Mouse (Mus musculus) frontal cortex, postnatal 36 days (tissue): ENCODE data around the gene Ifnar1.
A peak's percentile ranks its signal among the peaks of the same experiment; 100 is the strongest.

ENCODE experiments used
- DNase-seq, 2 experiments: peaks; one replicate each; pipeline ENCODE4 v3.0.0; 2022; ENCODE audit warnings: low spot score in 2 of 2

The Ifnar1 gene

DNA sequence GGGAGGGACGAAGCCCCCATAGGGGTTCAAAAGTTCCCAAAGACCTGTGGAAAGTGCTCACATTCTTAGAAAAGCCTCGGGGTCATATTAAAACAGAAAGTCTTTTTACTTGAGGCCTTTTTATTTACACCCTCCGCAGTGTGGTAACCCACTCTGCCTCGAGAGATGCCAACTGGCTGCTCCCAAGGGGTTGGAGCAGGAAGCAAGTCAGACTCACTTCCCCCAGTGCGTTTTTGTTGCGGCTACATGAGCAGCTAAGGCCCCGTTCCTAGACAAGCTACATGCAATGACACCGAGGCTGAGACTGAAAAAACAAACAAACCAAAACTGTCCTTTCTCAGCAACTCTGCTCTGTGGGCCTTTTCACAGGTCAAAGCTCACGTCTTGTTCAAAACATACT is 53.5 kb downstream of the Ifnar1 start:
- DNase-seq, result no peak

DNA sequence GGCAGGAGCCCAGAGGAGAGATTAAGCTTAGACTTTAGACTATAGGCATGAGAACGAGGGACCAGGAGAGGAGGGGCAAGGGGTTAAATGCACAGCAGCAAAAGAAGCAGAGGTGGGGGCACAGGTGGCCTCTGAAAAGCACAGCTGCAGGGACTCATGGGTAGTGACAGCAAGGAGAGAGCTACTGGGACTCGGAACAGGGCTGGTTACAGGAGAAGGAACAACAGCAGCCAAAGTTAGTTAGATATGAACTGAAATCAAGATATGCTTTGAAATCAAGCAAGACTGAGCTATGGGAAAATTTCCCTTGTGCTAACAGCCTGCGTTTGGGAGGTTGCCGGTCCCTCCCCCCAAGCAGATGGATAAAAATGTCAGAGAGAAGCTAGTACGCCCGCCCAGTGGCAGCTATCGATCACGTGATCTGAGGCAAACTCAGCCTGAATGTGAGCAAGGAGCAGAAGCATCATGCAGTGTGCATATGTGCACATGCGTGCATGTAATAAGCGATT is 56.6 kb downstream of the Ifnar1 start:
- peak in 1 of 2 experiments; percentile 44 for DNase-seq

DNA sequence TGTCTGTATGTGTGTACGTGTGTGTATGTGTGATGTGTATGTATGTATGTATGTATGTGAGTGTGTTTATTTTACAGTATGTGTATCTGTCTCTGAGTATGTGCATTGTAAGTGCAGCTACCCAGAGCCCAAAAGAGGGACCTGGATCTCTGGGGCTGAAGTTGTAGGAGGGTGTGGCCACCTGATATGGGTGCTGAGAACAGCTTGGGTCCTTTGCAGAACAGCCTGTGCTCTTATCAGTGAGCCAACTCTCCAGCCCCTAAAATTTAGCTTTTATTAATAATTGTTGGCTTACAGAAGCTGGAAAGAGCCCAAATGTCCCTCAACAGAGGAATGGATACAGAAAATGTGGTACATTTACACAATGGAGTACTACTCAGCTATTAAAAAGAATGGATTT is 58.6 kb downstream of the Ifnar1 start:
- DNase-seq, result no peak

DNA sequence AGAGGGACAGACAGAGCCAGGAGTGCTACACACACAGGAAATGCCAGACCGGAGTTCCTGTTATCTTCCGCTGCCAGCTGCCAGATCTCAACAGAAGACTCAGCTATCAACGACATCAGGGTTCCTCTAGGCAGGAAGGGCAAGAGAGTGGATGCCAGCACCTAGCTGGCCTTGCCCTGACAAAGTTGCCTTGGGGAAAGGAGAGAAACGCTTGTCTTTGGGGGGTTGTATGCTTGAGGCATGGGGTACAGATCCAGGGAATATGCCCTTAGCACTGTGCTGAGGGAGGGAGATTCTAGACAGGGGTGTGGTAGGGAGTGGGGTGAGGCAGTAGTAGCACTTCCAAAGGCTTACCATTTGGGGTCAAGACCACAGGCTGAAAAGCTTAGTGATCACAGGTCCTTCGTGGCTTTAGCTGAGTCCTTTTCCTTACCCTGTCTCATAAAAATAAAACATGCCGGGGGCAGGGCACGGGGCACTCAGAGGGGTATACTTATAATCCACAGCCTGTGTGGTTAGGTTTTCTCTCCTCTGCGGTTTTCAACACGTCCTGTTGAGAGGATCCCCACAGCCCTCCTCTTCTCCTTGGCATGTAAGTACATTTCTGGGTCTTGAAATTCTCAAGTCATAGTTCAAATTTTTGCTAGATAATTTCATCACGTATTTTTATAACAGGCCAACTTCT is 60.7 kb downstream of the Ifnar1 start:
- no peak for DNase-seq

DNA sequence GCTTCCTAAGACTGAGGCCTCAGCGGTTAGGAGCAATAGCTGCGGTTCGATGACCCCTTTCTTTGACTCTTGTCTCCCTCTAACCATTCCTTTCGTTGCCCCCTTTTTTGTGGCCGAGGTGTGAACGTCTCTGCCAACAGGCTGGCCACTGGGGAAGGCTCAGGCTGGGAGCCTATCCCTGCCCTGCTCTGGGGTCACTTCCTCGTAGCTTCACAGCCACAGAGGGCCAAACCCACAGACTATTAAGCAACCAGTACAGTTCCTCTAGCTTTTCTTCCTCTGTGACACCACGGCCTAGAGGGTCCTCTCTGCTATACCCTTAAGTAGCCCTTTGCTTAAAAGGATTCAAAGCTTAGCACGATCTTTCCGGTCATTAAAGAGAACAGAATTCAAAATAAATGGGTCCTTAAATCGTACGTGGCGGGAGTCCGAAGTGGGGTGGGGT is 61.4 kb downstream of the Ifnar1 start:
- DNase-seq, result no peak

DNA sequence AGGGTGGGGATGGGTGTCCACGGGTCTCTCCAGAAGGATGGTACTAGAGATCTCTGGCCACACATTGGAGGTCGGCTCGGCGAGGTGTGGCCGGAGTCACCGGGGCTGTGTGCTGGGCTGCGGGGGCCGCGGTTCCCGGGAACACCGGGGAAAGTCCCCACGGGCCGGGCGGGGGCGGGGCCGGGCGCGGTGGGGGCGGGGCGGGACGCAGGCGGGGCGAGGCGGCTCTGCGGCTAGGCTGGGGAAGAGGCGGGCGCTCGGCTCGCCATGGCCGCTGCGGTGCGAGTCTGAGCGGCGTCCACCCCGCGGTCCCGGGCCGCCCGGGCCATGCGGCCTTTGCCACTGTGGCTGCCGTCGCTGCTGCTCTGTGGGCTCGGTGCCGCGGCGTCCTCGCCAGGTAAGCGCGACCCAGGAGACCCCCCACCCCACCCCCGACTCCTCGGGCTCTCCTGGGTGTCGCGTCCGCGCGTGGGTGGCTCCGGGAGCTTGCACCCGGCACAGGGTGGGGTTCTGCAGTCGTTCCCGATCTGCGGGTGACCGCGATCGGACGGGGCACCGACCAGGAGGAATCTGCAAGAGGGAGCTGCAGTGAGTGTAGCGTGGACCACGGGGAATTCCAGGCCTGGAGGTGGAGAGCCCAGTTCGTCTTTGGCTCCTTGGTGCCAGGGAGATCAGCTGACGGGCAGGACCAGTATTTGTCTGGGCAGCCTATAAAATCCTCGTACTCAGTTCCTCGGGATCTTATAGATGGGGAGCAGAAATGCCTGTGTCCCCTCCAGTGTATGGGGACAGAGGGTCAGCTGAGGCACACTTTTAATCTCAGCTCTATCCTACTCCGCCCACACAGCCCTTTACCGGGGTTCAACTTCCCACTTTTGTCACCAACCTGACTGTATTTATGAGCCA is 62.1 kb downstream of the Ifnar1 start, which contains the start of gene Ifngr2:
Ifngr2 (plus strand) TSS at position 237 of the 906 bp plus-strand sequence.
- DNase-seq, result peak; percentile 30 to 48

DNA sequence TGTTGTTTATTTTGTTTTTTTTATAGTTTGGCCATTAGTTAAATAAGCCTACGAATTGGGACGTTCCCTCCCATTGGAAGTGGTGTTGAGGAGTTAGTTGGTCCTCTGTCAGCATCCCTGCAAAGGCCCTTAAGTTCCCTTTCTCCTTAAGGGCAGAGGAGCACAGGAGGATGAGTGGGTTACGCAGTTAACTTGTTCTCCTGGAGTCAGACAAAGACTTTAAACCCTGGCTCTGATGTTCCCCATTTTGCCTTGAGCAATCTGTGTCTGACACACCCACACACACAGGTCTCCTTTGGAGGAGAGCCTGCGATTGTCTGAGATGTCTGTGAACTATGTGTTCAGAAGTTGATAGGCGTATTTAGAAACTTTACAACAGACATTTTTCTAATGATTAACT is 62.9 kb downstream of the Ifnar1 start:
- DNase-seq, result no peak

DNA sequence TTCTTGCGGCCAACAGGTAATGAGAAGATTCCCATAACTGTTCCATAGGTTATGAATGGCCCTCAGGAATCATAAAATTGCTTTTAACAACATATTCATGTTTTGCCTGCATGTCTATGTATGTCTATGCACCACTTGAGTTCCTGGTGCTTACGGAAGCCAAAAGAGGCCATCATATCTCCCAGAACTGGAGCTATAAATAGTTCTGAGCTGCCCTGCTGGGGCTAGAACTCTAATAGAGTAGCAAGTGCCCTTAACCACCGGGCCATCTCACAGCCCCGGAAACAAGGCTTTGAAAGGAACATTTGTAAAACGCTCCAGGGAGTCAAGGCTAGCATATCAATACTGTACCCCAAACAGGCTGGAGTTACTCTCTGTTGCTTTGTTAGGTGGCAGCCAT is 63.5 kb downstream of the Ifnar1 start:
- no peak for DNase-seq

DNA sequence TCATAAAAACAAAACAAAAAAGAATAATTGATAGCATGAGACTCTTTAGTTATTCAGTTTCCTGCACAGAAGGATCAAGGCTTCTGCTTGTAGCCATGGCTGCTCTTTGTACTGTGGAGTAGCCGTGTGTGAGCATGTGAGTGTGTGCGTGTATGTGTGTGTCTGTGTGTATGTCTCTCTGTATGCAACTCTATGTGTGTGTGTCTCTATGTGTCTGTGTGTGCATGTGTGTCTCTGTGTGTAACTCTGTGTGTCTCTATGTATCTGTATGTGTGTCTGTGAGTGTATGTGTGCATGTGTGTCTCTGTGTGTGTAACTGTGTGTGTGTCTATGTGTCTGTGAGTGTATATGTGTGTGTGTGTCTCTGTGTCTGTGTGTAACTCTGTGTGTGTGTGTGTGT is 64.0 kb downstream of the Ifnar1 start:
- DNase-seq, result no peak

DNA sequence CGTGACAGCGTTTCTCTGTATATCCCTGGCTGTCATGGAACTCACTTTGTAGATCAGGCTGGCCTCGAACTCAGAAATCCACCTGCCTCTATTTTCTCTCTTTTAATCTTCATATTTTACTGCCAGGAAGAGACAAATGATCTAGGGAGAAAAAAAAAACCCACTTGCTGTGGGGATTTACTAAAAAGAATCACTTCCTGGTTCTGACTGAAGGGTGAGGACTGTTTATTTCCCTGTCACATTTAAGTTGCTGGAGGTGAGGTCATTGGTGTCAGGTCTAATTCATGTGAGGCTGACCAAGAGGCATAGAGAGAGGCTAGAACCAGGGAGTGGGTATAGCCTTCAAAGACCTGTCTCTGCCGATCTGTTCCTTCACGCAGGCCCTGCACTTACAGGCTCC is 64.6 kb downstream of the Ifnar1 start:
- DNase-seq, result no peak

DNA sequence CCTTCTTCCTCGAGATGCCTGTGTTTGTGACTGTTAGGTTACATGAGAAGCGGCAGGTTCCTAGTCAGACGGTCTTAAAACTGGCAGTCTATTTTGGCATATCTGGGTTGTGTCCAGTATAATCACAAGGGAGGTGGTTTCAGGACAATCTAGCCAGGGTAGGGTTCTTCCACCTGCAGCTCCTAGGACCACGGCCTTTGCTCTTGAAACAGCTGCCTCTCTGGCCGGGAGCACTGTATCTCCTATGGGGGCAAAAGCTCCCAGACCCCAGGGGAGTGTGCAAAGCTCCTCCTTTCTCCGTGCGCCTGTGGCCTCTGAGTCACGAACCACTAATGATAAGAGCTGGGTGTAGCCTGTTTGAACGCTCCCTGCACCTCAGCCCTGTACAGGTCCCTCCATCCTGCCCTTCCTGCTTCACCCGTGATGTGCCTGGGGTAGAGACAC is 66.1 kb downstream of the Ifnar1 start:
- no peak for DNase-seq

DNA sequence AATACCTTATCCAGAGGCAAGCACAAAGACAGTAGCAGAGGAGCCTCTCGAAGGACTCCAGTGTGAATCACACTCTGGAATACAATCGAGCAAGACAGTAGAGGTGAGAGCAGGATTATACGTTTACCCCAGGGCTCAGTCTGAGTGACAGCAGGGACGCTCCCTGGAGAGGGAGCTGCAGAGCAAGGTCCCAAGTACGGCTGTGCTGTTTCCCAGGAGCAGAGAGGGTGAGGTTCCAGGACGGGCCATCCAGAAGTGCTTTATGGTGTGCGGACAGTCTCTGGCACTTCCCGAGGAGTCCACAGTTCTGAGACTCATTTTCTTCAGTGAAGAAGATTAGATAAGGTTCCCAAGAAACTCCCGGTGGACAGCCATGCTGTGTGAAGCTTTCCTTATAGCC is 67.0 kb downstream of the Ifnar1 start:
- no peak for DNase-seq

DNA sequence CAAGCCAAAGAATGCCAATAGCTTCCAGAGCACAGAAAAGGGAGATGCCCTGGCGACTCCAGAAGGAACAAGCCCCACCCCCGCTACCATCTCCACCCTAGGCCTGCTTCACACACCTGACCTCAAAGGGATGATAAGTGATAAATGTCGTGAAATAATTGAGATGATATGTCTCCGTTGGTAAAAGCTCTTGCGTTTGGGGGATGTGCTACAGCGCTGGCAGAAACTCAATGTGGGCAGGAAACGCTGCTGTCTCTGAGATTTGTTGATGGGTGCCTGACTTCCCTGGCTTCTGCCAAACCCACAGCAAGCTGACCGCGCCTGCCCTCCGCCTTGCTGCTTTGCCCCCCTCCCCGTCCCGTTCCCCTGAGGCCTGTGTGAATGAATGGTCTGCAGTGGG is 68.6 kb downstream of the Ifnar1 start:
- no peak for DNase-seq

DNA sequence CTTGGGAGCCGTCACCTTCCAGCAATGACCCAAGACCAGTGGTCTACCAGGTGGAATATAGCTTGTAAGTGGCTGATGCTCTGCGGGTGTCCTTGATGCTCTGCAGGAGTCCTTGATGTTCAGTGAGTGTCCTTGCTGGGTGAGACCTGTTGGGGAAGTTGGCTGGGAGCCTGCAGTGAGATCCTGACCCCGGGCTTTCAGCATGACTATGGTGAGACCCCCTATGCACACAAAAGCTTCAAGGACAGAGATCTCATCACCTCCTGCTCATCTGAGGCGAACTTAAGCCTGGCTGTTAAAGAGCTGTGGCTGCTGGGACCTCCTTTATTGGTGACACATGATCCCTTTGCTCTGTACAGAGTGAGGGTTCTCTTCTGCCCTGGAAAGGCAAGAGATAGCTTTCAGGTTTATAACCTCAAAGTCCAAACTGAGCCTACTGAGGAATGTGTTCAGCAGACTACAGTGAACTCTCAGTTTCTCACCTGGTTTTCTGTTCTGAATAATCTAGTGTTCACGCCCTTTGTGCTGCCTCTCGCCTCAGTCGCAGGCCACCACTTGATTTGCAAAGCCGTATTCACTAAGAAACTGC is 70.1 kb downstream of the Ifnar1 start:
- no peak for DNase-seq

DNA sequence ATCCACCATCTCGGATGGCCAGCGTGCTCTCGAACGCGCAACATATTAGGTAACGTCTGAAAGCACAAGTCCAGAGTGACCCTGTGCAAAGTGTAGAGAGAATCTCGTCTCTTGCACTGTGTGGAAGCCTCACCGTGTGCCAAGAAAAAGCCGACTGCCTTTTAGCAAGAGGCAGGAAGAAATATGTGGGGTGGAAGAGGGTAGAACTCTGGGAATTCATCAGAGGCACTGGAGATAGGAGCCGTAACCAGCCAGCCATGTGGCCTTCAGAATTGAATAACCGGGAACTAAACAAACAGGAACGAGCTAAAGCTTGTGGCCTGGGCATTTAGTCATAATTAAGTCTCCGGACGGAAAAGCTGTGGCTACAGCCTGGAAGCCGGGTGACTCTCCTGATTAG is 71.6 kb downstream of the Ifnar1 start:
- no peak for DNase-seq
